Mouse (Mus musculus) monocyte, adult 5-6 weeks (primary cell): ENCODE results near the gene Duox1. TPM values are rescaled to one million over a fixed set of nuclear protein-coding genes. Genes with fewer than 3 reads are reported as not detected.
A peak's percentile ranks its signal among the peaks of the same experiment; 100 is the strongest.
"Not testable (repeated sequence)": the region's sequence is repeated elsewhere in the genome, so short reads cannot be mapped to it uniquely, and the experiment has no call there.

Experiments
- ATAC-seq: fragments of 153-309, 156-312 bp; replicated peaks from 2 replicates; pipeline ENCODE4 v1.8.0; 2017; ENCODE audit warnings: mild to moderate bottlenecking; ENCODE audit not compliant: low TSS enrichment, insufficient number of reproducible peaks, severe bottlenecking, poor library complexity, low FRiP score
- total RNA-seq: library from RNA; stranded (forward); fragments of 200-1000, 200-491, 200-594 nt; gene quantifications from 3 replicates; pipeline ENCODE4 v1.2.3, GENCODE M21; 2017

Gene Duox1
- total RNA-seq, 1 experiment from 2014 or later, result not detected

DNA sequence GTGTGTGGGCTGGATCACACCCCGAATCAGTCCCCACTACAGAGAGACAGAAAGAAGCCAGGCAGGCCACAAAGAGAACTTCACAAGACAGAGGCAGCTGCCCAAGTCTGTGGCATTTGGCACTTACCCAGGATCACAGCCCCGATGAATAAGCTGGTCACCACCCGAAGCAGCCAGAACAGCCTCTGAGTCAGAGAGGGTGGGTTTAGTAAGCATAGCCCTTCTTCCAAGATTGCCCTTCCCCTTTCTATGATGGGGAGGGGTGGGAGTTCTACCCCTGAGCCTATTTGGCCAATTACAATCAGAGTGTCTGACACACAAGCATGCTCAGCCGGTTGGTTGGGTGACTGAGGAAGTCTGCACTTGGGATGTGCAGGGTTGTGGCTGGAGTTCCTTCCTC lies 9.3 kb upstream of the Duox1 start:
- ATAC-seq, result no peak

DNA sequence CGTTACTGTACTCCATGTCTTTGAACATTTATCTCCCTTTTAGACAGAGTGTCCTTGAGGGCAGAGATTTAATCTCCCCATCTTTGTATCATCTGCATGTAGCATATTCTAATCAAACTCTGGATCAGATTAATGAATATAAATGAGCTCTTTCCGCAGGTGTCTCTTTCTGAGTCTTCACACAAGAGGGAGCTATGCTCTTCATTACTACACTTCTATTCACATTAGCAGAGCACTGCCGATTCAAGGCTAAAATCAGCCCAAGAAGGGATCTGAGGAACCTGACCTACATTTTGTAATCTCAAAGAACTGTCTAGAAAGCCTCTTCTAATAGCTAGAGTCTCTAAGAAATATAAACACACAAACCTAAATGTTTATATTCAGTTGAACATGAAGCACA lies 5.8 kb upstream of the Duox1 start:
- ATAC-seq, result no peak

DNA sequence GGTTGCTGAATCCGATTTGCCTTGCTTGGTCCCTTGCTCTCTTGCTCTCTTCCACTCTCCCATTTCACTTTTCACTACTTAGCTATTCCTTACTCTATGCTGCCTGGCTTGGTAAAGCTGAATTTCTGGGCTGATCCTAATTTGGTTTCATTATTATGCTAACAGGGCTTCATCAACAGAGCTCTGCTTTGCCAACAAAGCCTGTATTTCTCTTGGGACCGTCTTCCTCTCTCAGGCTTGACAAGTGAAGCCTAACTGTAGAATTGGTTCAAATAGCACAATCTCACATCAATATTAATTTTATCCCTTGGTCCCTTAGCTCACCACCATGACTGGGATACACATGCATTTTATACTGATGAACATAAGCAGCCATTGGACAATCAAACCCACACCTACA lies 3.9 kb upstream of the Duox1 start:
- ATAC-seq, result no peak

DNA sequence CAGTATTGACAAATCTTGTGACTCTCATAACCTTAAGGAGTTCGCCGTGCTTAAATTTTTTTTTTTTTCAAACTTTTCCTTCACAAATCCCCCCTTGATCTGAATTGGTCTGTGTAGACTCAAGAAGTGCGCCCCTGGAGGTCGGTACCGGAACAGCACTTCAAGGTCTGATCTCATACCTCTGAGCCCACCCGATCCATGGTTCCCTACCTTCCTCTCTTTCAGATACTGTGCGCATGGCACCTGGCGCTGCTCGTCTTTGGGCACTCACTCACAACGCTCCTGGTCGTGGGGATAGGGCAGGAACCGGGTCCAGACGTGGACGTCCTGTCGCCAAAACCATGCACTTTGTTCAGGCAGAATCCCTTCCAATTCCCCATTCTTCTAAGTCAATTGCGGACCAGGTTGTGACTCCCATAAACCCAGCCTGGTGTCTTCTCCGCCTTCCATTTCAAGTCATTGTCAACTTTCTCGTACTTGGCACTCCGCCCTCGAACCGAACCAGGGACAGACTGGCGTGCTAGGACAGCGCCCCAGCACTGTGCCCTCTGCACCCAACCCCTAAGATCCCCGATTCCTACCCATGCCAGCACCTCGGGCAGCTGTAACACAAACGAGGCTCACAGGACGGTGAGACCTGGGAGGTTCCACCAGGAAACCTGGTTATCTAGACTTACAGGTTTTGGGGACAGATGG lies 2.6 kb upstream of the Duox1 start:
- ATAC-seq, result peak; percentile 46

DNA sequence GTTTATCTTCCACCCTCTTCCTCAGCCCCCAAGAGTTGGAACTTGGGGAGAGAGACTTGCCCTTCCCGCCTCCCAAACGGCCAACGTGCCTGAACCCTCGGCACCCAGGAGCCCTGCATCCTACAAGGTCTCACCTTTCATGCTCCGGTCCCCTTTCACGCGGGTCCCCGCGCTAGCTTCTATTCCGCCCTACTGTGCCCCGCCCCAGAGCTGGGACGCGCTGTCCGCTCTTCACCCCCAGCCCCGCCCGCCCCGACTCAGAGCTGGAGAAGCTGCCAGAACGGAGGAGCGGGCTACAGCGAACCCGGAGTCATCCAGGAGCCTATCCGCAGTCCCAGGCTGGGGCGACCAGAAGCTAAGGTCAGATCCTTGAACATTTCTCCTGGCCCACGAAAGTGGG lies 1.9 kb upstream of the Duox1 start, which contains the start of gene Duoxa1:
Duoxa1 (minus strand) TSS at position 195 of the 400 bp plus-strand sequence.
- ATAC-seq, result 0 out of 2 replicates have a peak, but pooled peaks have one; percentile 23

DNA sequence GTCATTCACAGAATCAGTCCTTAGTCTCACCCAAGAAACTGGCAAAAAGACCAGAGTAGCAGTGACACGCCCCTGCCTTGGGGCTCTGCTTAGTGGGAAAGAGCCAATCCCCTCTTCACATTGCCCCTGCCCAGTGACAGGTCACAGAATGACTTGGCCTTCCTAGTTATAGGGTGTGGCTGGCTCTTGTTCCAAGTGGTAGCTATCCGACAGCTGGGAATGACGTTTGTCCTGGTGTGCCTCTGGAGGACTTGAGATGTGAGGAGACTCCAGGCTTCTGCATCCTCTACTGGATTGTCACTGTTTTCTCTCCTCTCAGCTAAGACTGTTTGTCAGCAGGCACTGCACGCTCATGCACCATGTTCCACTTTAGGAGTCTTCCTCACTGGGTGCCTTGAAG lies 1.9 kb downstream of the Duox1 start:
- no peak for ATAC-seq

DNA sequence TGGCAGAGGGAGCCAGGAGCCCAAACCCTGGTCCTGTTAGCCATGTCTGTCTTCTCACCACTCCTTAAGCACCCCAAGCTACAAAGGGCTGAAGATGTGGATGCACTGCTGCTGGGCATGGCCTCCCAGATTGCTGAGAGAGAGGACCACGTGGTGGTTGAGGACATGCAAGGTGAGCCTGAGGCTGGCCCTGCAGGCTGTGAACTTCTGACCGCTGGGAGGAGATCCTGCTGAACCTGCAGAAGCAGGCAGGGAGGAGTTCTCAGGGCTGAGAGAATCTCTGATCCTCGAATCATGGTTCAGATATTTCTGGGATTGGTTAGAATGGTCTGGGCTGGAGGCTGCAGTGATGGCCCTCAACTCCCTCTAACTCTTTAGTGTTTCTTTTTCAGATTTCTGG lies 8.5 kb downstream of the Duox1 start:
- ATAC-seq, result no peak

DNA sequence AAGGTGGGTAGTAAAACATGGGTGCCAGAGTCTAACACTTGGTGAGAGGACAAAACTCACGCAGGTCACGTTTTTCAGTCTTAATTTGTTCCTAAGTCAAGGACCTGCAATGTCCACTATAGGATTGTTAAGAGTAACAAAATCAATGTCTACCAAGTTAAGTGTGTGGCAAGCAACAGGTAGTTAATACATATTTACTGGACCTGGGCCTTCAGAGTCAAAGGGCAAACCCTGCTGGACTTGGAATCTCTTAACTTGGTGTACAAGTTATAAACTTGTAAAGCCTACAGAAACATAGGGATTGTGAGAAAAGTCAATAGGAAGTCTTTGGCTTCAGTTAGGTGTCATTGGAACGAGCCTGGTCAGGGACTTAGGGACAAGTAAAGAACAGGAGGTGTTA lies 9.1 kb downstream of the Duox1 start:
- ATAC-seq, result no peak

DNA sequence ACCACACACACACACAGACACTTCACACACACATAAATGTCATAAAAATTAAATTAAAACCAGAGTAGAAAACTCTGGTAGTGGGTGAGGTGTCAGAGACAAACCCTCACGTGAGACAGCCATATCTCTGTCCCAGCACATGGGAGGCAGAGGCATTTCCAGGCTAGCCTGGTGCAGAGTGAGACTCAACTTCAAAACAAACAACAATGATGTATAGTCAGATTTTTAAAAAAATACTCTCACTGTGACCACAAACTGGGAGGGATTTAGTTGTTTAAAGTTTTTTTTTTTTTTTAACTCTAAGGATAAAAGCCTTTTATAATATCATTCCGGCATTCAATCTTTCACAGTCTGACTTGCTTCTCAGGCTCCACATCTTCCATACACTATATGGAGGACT lies 9.9 kb downstream of the Duox1 start:
- ATAC-seq, result no peak

DNA sequence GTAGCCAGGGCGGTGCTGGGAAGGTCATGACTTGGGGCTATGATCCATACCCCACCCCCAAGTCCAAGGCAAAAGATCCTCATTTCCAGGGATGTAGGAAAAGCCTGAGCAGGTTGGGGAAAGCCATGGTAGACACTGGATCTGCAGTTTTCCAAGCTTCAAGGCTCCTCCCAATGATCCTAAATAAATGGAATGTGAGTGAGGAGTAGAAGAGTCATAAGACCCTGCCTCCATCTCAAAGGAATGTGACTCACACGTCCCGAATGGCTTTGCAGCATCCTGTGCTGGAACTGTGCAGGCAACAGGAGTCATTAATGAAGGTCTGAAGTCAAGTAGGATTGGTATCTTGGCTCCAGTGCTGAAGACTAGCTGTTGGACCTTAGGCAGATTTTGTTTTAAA lies 12.5 kb downstream of the Duox1 start:
- no peak for ATAC-seq

DNA sequence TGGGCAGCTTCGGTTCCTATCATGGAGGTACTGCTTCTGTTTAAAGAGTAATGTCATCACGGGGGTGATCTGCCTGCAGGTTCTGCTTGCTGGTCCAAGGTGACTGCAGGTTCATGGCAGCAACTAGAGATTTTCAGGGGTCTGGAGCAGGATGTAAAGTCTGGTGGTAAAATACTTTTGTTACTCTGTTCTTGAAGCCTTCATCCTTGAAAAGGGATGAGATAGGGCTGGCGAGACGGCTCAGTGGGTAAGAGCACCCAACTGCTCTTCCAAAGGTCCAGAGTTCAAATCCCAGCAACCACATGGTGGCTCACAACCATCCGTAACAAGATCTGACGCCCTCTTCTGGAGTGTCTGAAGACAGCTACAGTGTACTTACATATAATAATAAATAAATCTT lies 14.8 kb downstream of the Duox1 start:
- ATAC-seq, result not testable (repeated sequence)

DNA sequence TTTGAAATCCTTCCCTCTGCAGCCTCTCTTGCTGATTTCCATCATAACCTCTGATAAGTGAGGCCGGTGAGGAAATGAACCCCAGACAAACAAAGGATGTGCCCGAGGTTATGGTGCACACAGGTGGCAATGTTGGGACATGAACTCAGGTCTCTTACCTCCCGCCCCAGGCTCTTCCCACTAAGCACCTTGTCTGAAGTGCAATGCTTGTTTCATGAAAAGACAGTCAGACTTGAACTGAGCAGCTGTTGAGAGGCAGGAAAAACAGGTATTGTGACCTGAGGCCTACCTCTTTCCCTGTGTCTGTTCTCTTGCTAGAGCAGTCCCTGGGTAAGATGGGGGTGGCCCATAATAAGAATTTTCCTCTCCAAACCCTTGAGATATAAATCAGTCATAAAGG lies 16.8 kb downstream of the Duox1 start:
- no peak for ATAC-seq

DNA sequence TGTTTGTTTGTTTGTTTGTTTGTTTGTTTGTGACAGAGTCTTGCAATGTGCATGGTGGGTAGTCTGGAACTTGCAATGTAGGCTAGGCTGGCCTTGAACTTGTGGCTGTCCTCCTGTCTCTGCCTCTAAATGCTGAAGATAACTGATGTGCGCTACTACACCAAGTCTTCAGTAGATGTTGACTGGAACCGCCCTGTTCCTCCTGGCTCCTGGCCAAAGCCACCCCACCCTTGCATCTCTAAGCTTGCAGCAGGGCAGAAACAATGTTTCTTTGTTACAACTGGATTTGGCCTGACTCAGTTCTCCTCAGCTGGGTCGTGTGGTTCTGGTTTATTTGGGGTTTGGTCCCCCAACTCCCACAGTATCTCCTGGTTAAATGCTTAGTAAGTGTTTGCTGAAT lies 18.7 kb downstream of the Duox1 start:
- no peak for ATAC-seq

DNA sequence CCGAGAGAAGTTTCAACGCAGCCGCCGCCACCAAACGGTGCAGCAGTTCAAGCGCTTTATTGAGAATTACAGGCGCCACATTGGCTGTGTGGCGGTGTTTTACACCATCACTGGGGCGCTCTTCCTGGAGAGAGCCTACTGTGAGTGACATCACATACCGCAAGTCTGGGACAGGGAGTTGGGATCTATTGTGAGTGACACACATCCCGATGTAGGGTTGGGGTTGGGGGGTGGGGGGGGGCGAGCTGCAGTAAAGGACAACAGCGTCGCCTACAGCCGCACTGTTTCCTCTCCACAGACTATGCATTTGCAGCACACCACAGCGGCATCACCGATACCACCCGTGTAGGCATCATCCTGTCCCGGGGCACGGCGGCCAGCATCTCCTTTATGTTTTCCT lies 21.8 kb downstream of the Duox1 start:
- ATAC-seq, result no peak

DNA sequence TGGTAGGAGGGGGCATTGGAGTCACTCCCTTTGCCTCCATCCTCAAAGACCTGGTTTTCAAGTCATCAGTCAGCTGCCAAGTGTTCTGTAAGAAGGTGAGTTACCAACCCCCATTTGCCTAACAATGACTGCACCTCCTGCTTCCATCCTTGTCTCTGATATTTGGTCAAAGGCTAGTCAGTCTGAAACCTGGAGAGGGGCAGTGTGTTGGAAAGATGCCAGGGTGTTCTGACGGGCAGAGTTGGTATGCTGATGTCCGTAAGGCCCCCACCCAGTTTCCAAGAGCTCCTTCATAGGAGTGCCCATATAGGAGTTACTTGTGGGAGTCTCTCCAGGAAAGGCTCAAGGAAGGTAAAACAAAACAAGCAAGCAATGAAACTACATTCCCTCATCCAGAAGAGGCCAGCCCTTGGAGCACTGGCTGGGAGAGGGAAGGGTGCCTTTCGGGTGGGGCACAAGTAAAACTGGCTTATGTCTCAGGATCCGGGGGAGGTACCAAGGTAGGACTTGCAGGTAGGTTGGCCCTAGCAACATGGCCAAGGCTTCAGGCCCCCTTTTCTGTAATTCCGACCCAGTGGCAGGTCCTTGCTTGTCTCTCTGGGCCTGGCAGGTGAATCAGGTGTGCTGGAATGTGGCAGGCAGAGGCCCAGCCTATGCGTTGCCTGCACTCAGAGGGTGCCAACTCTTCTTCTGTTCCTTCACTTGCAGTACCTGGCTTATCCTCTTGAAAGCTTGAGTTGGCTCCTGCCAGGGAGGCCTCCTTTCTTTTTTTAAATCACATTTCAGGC lies 29.8 kb downstream of the Duox1 start:
- ATAC-seq, result no peak

DNA sequence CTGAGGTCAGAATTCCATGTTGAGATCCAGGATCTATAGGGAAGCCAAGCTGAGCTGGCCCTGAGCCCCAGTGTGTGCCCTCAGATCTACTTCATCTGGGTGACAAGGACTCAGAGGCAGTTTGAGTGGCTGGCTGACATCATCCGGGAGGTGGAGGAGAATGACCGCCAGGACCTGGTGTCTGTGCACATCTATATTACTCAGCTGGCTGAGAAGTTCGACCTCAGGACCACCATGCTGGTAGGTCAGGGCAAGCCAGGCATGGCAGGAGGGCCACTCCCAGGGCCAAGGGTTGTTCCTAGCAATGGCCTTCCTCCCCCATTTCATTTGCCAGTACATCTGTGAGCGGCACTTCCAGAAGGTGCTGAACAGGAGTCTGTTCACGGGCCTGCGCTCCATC lies 30.7 kb downstream of the Duox1 start:
- not testable (repeated sequence) for ATAC-seq

DNA sequence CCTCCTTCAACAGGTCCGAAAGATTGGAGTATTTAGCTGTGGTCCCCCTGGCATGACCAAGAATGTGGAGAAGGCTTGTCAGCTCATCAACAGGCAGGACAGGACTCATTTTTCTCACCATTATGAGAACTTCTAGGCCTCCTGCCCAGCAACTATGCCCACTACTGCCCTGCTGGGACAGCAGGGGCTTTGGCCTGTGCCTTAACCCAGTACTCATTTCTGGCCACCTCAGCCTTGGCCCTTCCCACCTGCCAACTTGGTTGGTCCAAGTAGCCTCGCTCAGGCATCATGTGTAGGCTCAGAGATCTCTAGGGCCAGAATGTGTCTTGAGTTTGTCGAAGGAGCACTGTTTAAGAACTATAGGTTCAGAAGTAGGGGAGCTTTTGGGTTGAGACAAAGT lies 31.8 kb downstream of the Duox1 start:
- ATAC-seq, result no peak

DNA sequence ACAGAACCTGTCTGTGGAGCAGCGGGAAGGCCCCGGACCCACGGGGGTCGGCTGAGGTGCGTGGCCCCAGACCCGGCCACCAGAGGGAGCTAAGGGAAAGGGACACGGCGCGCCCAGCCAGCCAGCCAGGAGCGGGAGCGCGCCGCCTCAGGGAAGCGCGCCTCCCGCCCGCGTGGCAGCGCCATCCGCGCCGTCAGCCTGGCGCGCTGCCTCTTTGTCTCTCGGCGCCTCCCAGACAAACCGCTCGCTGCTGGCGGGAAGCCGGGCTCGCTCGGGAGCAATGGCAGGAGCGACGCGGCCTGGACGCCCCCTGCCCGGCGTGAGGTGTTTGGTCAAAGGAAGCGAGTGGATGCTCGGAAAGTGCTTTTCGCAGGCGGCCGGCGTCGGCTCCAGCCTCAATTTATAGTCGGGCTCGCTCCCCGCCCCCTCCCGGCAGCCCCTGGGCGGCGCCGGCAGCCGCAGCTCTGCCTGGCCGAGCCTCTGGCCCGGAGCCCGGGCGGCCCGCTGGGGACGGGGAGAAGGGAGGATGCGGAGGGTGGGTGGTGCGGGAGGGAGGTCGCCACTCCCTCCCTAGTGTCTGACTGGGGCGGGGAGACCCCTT lies 33.2 kb downstream of the Duox1 start:
- peak; percentile 51; the same call in 1 of the 2 replicates for ATAC-seq

DNA sequence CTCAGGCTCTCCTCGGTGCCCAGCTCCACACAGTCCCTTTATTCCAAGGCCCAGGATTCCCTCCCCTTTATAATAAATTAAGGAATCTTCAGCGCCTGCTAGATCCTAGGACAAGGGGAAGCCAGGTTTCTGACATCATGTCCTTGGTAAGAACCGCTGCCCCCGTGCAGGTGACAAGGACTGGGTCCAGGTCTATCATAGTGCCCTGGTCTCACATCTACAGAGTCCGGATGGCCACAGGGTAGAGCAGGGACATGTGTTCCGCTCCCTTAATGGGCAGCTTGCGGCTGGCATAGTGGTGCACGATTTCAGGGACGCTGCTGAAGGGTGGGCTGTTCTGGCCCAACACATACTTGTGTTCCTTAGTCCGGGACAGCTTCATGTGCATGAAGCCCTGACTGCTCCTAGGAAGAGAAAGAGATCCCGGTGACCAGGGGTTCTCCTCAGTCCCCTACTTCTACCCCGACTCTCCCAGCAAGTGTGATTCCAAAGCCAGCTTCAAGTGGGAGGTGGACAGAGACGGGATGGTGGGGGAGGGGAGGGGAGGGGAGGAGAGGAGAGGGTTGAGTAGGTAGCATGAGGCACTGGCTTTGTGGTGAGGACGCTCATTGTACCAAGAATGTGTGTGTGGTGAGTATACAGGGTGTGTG lies 33.8 kb downstream of the Duox1 start:
- ATAC-seq, result no peak
